Mouse (Mus musculus) central nervous system, embryonic 14 days (tissue): ENCODE results near the gene Glg1. TPM values are rescaled to one million over a fixed set of nuclear protein-coding genes. Genes with fewer than 3 reads are reported as not detected.

ENCODE experiments used
- polyA plus RNA-seq: library from polyadenylated mRNA; depleted of rRNA; stranded (reverse); fragments of >200 nt; gene quantifications from 2 replicates; pipeline ENCODE4 v1.2.3, GENCODE M21; 2012; rRNA removed

Gene Glg1
- 49.2 and 52.5 TPM in 2 replicates for polyA plus RNA-seq

GRCm38 (mm10) chr8:111258631-111259407 lies at the start of gene Glg1:
Gene Glg1, minus strand, starts transcription at chr8:111259216.

GRCm38 (mm10) chr8:111299821-111300568 lies 41.0 kb upstream of the Glg1 start, which contains the start of gene Rfwd3:
Gene Rfwd3, minus strand, starts transcription at chr8:111300222.

Other genes starting within 250 kb of the Glg1 start
- 10.9 and 11.2 TPM in 2 replicates for gene Ddx19b, start 227.5 kb downstream of the Glg1 start, polyA plus RNA-seq
- 66.6 and 67.7 TPM in 2 replicates for gene Aars, start 226.1 kb downstream of the Glg1 start, polyA plus RNA-seq
- not detected in 2 replicates for gene Exosc6, start 202.9 kb downstream of the Glg1 start, polyA plus RNA-seq
- 0.57 and 1.6 TPM in 2 replicates for gene Clec18a, start 166.8 kb downstream of the Glg1 start, polyA plus RNA-seq
- 10.1 and 11.1 TPM in 2 replicates for gene Pdpr, start 164.6 kb downstream of the Glg1 start, polyA plus RNA-seq
- 22.6 and 26.8 TPM in 2 replicates for gene Rfwd3, start 41.0 kb upstream of the Glg1 start, polyA plus RNA-seq
- gene Mlkl, start 79.0 kb upstream of the Glg1 start, polyA plus RNA-seq, result 0.41 and 0.80 TPM in 2 replicates
- gene Fa2h, start 134.6 kb upstream of the Glg1 start, polyA plus RNA-seq, result 0.12 and 0.21 TPM in 2 replicates